Mouse (Mus musculus): ENCODE results near the gene Eipr1. TPM values are rescaled to one million over a fixed set of nuclear protein-coding genes. Genes with fewer than 3 reads are reported as not detected.
"Not testable (repeated sequence)": the region's sequence is repeated elsewhere in the genome, so short reads cannot be mapped to it uniquely, and the experiment has no call there.

The Eipr1 gene
- 17.2 and 18.1 TPM in 2 replicates for total RNA-seq (2021)
- long read RNA-seq, full-length matches to known transcripts = 32 of 38 reads
- long read RNA-seq, partial matches to known transcripts = 2 of 38 reads
- long read RNA-seq, other reads (novel, unspliced or antisense) = 4 of 38 reads

- peak; percentile 80 for DNase-seq
Measured at GRCm38 (mm10) chr12:28751508-28752263, at the start of gene Eipr1. Gene Eipr1 (plus strand): TSS chr12:28751803.

GRCm38 (mm10) chr12:28704381-28704780 is 47.2 kb upstream of the Eipr1 start:
- DNase-seq = peak; percentile 27

- DNase-seq = no peak
Measured at GRCm38 (mm10) chr12:28705204-28705603, 46.4 kb upstream of the Eipr1 start.

- no peak for DNase-seq
Measured at GRCm38 (mm10) chr12:28708154-28708553, 43.4 kb upstream of the Eipr1 start.

GRCm38 (mm10) chr12:28710566-28711185 is 40.9 kb upstream of the Eipr1 start:
- DNase-seq = no peak

- no peak for DNase-seq
Measured at GRCm38 (mm10) chr12:28714822-28715632, 36.6 kb upstream of the Eipr1 start.

- DNase-seq = no peak
Measured at GRCm38 (mm10) chr12:28717066-28717465, 34.5 kb upstream of the Eipr1 start.

- no peak for DNase-seq
Measured at GRCm38 (mm10) chr12:28718106-28718505, 33.5 kb upstream of the Eipr1 start.

GRCm38 (mm10) chr12:28724366-28724765 is 27.2 kb upstream of the Eipr1 start:
- no peak for DNase-seq

- DNase-seq = no peak
Measured at GRCm38 (mm10) chr12:28726204-28726603, 25.4 kb upstream of the Eipr1 start.

GRCm38 (mm10) chr12:28727061-28727460 is 24.5 kb upstream of the Eipr1 start:
- DNase-seq = no peak

- DNase-seq = no peak
Measured at GRCm38 (mm10) chr12:28732631-28733030, 19.0 kb upstream of the Eipr1 start.

- not testable (repeated sequence) for DNase-seq
Measured at GRCm38 (mm10) chr12:28733520-28734245, 17.9 kb upstream of the Eipr1 start.

- DNase-seq = no peak
Measured at GRCm38 (mm10) chr12:28734271-28734670, 17.3 kb upstream of the Eipr1 start.

- no peak for DNase-seq
Measured at GRCm38 (mm10) chr12:28735293-28735692, 16.3 kb upstream of the Eipr1 start.

GRCm38 (mm10) chr12:28743328-28743727 is 8.3 kb upstream of the Eipr1 start:
- no peak for DNase-seq

- DNase-seq = peak; percentile 86
Measured at GRCm38 (mm10) chr12:28750021-28750633, 1.5 kb upstream of the Eipr1 start, which contains the start of gene Trappc12. Gene Trappc12 (minus strand): TSS chr12:28750472.

- no peak for DNase-seq
Measured at GRCm38 (mm10) chr12:28750876-28751275, 727 bp upstream of the Eipr1 start.

- DNase-seq = no peak
Measured at GRCm38 (mm10) chr12:28756019-28756418, 4.4 kb downstream of the Eipr1 start.

- no peak for DNase-seq
Measured at GRCm38 (mm10) chr12:28769953-28770352, 18.4 kb downstream of the Eipr1 start.

- no peak for DNase-seq
Measured at GRCm38 (mm10) chr12:28773815-28774214, 22.2 kb downstream of the Eipr1 start.

Data from adrenal gland, postnatal 25 days (tissue).